Mouse (Mus musculus) liver, postnatal 0 days (tissue): ENCODE data around the gene Clasp1.

Experiments used
- CTCF ChIP-seq: sonication (generic); IDR thresholded peaks from 2 replicates; pipeline ENCODE4 v1.5.1; 2016; ENCODE audit warnings: antibody characterized with exemption, low read depth
- EP300 ChIP-seq: IDR thresholded peaks from 2 replicates; pipeline ENCODE4 v1.6.1; 2016; ENCODE audit warnings: antibody characterized with exemption, low read depth, mild to moderate bottlenecking

DNA sequence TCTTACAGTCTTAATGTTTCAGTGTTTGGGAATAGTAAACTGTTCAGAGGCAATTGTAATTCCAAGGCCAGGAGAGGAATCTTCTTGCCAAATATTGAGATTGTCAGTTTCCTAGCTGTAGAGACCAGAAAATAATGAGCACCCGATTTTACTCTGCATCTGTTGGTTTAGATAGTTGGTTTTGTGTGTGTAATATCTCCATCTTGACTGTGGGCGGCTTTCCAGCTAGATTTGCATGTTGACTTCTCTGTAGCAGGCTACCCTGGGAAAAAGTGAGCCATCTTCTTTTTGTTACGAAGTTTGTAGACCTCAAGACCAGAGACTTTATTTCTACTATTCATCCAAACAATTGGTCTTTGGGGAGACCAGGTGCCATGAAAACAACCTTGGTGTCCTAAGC is 142.4 kb downstream of the Clasp1 start:
- no peak for TF ChIP-seq EP300
- no peak for TF ChIP-seq CTCF
